Mouse (Mus musculus): ENCODE data around the gene Pabpc4.

DNA sequence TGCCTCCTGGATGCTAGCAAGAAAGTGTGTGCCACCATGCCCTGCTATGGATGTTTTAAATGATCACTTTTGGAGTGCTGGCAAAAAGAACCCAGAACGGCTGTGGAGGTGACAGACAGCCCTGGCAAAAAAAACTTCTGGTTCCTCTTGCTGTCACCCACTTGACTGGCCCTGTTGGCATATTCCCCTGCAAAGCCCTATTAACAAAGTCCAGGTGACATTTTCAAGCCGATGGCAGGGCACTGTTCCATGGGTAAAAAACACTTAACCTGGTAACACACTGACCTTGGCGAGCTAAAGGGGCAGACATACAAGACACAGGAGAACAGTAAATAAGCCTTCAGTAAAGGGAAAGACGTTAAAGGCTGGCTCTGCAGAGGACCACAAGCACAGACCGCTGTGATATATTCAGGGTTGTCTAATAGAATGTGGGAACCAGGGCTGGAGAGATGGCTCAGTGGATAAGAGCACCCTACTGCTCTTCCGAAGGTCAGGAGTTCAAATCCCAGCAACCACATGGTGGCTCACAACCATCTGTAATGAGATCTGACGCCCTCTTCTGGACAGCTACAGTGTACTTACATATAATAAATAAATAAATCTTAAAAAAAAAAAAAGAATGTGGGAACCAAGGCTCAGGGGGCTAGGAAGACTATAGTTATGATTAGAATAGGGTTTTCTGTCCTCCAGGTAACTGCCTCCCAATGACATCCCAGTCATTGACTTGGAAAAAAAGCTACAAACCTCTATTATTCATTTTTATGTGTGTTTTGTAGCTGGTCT, 31.7 kb downstream of the Pabpc4 start:
- TF ChIP-seq E2F4 (IDR thresholded peaks at IDR 0.05; ENCODE audit: borderline replicate concordance, low read depth, low read length) (no peak), POLR2A (IDR thresholded peaks at IDR 0.05; ENCODE audit: control insufficient read depth in 1 of 2, insufficient read depth in 1 of 2, low read depth in 1 of 2, low read length in 2 of 2, poor library complexity in 1 of 2) (no peak), USF1 (IDR thresholded peaks at IDR 0.05; ENCODE audit: low read depth, low read length) (no peak), TCF12 (IDR thresholded peaks at IDR 0.05; ENCODE audit: low read depth, low read length) (no peak), MYC (IDR thresholded peaks at IDR 0.05; ENCODE audit: low read depth, low read length) (no peak), USF2 (IDR thresholded peaks at IDR 0.05; ENCODE audit: borderline replicate concordance in 1 of 2, insufficient read depth in 1 of 2, low read depth in 1 of 2, low read length in 2 of 2) (no peak), CTCF (IDR thresholded peaks at IDR 0.05 in 2 of 3, conservative IDR thresholded peaks at IDR 0.05 in 1 of 3; ENCODE audit: control insufficient read depth in 1 of 3, insufficient read depth in 1 of 3, low read depth in 2 of 3, low read length in 3 of 3, poor library complexity in 1 of 3, severe bottlenecking in 1 of 3) (no peak; a peak in 1 of 6 replicates), UBTF (IDR thresholded peaks at IDR 0.05; ENCODE audit: borderline replicate concordance, insufficient read depth, low read depth, low read length) (no peak), POLR2AphosphoS2 (IDR thresholded peaks at IDR 0.05; ENCODE audit: low read length) (no peak)
